Mouse (Mus musculus) gastrocnemius, adult 18-20 months (tissue): ENCODE results near the gene Gm20918. TPM values are rescaled to one million over a fixed set of nuclear protein-coding genes. Genes with fewer than 3 reads are reported as not detected.
"Not testable (repeated sequence)": the region's sequence is repeated elsewhere in the genome, so short reads cannot be mapped to it uniquely, and the experiment has no call there.

Experiments
- DNase-seq: peaks from one replicate; pipeline ENCODE4 v3.0.0; 2021; ENCODE audit warnings: low spot score
- long read RNA-seq, 2 experiments: library from polyadenylated mRNA; stranded (forward); transcript quantifications; one replicate each; pipeline ENCODE4 v2.0.0; 2021
- total RNA-seq, 2 experiments: library from RNA; stranded (reverse); gene quantifications; 2 replicates each; pipeline ENCODE4 v1.2.3; 2021

Gm20918 gene
- not detected for total RNA-seq
- long read RNA-seq, experiment 1 = 0 reads
- long read RNA-seq, experiment 2 = 0 reads

- DNase-seq = not testable (repeated sequence)
Measured at GRCm38 (mm10) chrY:5043637-5044036, at the start of gene Gm20918. TSS of gene Gm20918 (plus strand) at chrY:5043937.

Other genes starting within 250 kb of the Gm20918 start
- gene Gm21820, start 205.5 kb downstream of the Gm20918 start, total RNA-seq = not detected